Mouse (Mus musculus) testis, postnatal 14 days (tissue): ENCODE data around the gene Prkcb.
"Not testable (repeated sequence)": the region's sequence is repeated elsewhere in the genome, so short reads cannot be mapped to it uniquely, and the experiment has no call there.

Experiments used
- DNase-seq: peaks from one replicate; pipeline ENCODE4 v3.0.0; 2021; ENCODE audit warnings: low spot score

Prkcb gene

DNA sequence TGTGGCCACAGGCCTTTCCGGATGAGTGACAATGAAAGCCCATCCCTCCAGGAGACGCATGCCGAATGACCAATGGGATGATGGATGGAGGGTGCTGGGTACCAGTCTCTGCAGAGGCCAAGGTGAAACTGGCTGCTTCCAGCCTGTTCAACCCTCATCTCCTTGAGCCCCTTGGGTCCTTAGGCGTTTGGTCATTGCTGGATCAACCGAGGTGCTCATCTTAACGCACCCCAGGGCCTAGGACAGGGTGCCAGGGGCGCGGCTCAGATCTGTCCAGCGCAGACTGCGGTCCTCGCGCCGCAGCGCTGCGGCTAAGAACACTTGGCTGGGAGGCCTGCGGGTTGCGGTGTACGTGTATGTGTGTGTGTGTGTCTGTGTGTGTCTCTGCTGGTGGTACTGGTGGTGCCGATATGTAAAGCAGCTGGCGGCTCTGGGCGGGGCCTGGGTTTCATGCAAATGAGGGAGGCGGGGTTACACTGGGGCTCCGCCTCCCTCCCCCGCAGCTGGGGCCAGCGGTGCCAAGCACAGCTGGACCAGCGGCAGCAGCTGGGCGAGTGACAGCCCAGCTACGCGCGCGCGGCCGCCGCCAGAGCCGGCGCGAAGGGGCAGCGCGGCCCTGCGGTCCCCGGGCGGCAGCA is at the start of gene Prkcb:
TSS of gene Prkcb (plus strand) at position 147 of the 638 bp plus-strand sequence.
- peak; percentile 71 for DNase-seq

- no peak for DNase-seq
Measured at GRCm38 (mm10) chr7:122238939-122239338, 49.6 kb upstream of the Prkcb start.

DNA sequence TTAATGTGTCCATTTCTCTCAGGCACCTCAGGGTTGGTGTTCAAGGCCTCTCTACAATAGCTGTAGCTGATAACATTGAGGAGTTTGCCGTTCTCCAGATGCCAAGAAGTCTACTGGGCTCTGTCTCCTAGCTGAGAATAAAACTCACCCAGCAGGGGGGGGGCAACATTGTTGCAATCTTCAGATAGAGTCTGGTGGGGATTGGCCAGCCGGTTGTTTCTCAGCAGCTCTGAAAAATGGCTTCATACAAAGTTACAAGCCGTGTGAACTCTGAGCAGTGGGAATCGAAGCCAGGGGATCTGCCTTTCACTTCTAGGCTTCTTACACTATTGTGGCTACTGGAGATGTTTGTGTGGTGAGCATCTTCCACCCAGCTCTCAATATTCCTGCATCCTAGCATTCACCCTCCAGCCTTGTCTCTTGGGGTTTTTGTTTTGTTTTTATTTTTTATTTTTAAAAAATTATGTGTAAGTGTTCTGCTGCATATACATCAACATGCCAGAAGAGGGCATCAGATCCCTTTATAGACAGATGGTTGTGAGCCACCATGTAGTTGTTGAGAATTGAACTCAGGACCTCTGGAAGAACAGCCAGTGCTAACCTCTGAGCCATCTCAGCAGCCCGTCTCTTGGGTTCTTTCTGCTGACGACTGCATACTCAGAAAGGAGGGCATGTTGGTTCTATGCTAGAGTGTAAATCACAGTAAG is 48.0 kb upstream of the Prkcb start:
- DNase-seq, result peak; percentile 86

- no peak for DNase-seq
Measured at GRCm38 (mm10) chr7:122242260-122242659, 46.3 kb upstream of the Prkcb start.

DNA sequence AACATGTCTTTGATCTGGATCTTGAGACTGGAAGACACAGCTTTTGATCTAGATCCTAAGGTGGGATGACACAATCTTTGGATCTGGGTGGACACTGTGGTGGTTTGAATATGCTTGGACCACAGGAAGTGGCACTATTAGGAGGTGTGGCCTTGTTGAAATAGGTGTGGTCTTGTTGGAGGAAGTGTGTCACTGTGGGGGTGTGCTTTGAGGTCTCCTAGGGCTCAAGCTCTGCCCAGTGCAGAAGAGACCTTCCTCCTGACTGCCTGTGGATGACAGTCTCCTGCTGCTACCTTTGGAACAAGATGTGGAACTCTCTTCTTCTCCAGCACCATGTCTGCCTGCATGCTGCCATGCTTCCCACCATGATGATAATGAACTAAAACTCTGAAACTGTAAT is 45.8 kb upstream of the Prkcb start:
- DNase-seq, result not testable (repeated sequence)

DNA sequence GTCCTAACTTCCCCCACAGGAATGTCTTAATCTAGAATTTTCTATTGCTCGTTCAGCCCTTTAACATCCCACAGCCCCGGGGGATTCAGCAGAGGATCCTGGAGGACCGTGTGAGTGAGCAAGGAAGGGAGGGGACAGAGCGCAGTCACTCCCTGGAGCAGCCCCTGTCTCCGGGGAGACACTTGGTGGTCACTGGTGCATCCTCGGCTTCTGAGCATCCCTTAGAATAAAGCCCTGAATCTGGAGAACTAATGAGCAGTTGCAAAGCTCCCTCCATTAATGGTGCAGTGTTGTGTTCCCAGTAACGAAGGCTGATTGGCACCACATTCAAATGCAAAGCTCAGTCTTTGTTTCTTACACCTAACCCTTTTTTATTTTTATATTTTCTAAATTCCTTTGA is 44.4 kb upstream of the Prkcb start:
- DNase-seq, result no peak

- DNase-seq, result no peak
Measured at GRCm38 (mm10) chr7:122244584-122244983, 44.0 kb upstream of the Prkcb start.

DNA sequence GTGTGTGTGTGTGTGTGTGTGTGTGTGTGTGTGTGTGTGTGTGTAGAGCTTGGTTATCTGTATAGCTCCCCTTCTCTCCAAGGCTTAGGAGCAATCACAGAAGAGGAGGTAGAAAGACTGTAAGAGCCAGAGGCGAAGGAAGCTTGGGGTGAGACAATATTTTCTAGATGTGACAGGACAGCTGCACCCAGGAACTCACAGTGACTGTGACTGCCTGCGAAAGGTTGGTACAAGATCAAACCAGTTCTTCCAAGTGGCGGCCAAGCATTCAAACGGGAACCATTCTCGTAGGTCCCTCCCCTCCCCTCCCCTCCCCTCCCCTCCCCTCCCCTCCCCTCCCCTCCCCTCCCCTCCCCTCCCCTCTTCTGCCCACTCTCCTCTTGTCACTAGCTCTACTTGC is 42.6 kb upstream of the Prkcb start:
- no peak for DNase-seq

- DNase-seq, result no peak
Measured at GRCm38 (mm10) chr7:122247254-122247864, 41.2 kb upstream of the Prkcb start.

- no peak for DNase-seq
Measured at GRCm38 (mm10) chr7:122249321-122249821, 39.2 kb upstream of the Prkcb start.

DNA sequence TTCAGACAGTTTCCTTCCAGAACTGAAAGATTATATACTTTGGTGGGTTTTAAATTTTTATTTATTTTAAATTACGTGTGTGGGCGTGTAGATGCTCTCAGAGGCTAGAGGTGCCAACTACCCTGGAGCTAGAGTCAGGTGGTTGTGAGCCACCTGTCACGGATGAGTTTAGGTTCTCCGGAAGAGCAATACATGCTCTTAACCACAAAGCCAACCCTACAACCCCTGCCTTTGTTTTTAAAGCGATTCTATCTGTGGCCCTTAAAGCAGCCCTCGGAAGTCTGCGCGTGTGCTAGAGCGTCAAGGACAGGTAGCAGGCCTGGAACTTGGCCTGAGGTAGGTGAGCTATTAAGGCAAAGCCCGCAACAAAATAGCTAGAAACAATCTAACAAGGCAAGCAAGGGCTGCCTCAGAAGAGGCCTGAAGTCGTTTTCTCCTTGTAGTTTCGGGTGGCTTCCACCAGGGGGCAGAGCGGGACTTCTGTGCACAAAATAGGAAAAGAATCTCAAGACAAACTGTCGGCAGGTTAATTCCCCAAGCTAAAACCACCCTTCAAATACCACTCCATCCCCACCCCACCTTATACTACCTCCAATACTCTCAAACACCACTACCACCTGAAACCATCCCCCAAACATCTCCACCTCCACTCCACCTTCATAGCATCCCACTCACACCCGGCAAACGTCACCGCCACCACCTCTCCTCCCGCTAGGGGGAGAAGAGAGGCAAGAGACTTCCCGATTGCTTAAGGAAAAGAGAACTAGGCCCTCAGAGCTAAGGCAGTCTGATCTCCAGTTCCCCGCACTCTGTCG is 37.1 kb upstream of the Prkcb start:
- DNase-seq, result peak; percentile 65

- DNase-seq, result no peak
Measured at GRCm38 (mm10) chr7:122256722-122257121, 31.8 kb upstream of the Prkcb start.

DNA sequence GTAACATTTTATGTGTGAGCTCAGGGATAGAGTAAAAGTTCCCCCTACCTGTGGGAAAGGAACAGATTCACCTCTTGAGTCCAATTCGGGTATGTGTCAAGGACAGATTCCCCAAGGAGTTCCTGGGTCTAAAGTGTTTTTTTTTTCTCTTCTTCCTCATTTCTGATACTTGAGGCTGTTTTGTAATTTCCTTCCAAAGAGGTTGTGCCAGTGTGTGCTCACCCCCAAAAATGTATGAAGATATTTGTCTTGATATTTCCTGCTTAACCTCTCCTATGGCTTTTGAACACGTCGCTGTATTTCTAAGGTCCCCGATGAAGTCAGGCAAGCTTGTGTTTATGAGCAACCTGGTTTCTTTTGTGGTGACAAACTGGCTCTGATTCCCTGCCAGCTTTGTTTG is 30.0 kb upstream of the Prkcb start:
- DNase-seq, result no peak

GRCm38 (mm10) chr7:122260055-122260602 is 28.4 kb upstream of the Prkcb start:
- no peak for DNase-seq

- DNase-seq, result no peak
Measured at GRCm38 (mm10) chr7:122268983-122269486, 19.5 kb upstream of the Prkcb start.

- no peak for DNase-seq
Measured at GRCm38 (mm10) chr7:122272334-122272733, 16.2 kb upstream of the Prkcb start.

DNA sequence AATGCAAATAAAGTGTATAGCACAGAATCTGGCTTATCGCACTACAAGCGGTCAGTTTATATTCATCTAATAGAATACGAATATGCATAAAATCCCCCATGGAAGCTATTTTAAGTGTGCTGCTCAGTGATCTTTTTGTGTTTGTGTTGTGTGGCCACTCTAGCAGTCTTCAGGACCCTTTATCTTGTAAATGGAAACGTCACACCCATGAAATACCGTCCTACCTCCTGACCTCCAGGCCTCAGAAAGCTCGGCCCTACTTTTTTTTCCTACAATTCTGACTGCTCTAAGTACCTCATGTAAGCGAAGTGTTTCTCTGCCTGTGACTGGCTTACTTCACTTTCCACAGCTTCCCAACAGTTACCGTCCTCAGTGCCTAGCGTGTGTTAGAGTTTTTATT is 9.0 kb upstream of the Prkcb start:
- DNase-seq, result no peak

DNA sequence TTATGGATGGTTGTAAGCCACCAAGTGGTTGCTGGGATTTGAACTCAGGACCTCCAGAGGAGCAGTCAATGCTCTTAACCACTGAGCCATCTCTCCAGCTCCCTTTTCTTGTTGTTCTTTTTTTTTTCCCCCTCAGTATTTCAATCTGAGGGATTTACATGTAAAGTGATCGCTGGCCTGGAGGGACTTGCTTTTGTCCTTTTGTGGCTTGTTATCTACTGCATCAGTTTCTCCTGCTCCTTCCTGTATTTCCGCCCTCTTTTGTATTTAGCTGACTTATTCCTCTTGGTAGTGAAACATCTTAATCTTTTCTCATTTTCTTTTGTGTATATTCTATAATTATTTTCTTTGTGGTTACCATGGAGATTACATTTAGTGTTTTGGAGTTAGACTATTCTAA is 8.2 kb upstream of the Prkcb start:
- DNase-seq, result no peak

- no peak for DNase-seq
Measured at GRCm38 (mm10) chr7:122282584-122282983, 6.0 kb upstream of the Prkcb start.

- DNase-seq, result no peak
Measured at GRCm38 (mm10) chr7:122287217-122287616, 1.3 kb upstream of the Prkcb start.

- DNase-seq, result peak; percentile 21
Measured at GRCm38 (mm10) chr7:122289243-122290111, 926 bp downstream of the Prkcb start.
